Mouse (Mus musculus) ES-E14 (cell line): ENCODE data around the gene Tmem135.

Experiments used
- CHD2 ChIP-seq: IDR thresholded peaks from 2 replicates; pipeline ENCODE4 v1.6.1; 2014; ENCODE audit warnings: mild to moderate bottlenecking, low read depth, low read length, inconsistent platforms
- HCFC1 ChIP-seq: IDR thresholded peaks from 2 replicates; pipeline ENCODE4 v1.6.1; 2012; ENCODE audit warnings: low read length, inconsistent platforms, borderline replicate concordance; ENCODE audit not compliant: insufficient read depth
- MAFK ChIP-seq: IDR thresholded peaks from 2 replicates; pipeline ENCODE4 v1.6.1; 2014; ENCODE audit warnings: mild to moderate bottlenecking, low read depth, low read length, inconsistent platforms; ENCODE audit not compliant: insufficient read depth
- ZC3H11A ChIP-seq: IDR thresholded peaks from 2 replicates; pipeline ENCODE4 v1.6.1; 2012; ENCODE audit warnings: low read depth, mild to moderate bottlenecking, inconsistent platforms, low read length, borderline replicate concordance
- ZNF384 ChIP-seq: IDR thresholded peaks from 2 replicates; pipeline ENCODE4 v1.6.1; 2012; ENCODE audit warnings: low read depth, low read length, inconsistent platforms

DNA sequence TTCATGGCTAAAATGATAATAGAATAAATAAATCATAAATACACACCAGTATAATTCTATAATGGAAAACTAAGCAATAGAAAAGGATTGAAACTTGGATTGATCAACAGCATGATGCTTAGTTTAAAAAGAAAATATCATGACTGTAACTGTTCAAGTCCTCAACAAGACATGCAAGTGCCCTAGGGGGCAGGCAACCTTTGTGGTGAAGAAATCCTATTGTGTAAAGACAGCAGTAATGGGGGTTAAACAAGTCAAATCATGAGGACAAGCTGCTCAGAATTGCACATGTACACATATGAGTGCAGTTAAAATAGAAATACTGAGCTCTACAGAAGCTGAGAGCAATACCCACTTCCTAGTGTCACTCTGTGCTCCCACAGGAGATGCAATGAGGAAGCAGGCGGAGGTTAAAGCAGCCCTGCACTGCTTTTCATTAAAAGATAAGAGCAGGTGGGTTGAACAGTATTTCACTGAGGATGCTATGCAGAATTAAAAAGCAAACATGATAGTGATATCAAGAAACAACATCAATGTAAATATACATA lies 105.0 kb downstream of the Tmem135 start:
- TF ChIP-seq MAFK, result no peak
- no peak for TF ChIP-seq ZNF384
- no peak for TF ChIP-seq ZC3H11A
- no peak for TF ChIP-seq CHD2
- TF ChIP-seq HCFC1, result no peak
